ENCODE assay signal across 8 mouse cellular contexts in the genomic region with DNA sequence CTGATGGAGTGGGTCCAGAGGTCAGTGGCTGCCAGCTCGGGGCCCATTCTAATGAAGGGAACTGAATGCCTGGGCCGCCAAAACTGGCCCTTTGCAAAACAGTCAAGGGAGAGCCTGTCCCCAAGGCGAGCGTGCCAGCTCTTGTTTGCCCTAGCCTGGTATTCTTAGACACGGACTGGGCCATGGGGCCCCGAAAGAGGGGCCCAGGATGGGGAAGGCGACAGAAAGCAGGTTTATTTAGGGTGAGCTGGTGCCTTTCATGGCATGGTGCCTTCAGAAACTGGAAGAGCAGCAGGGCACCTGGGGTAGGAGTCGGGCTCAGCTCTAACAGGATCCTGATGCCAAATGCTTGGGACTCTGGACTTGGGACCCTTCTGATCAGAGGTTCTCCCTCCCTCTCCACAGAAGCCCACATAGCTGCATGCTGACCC. TPM values are rescaled to one million over a fixed set of nuclear protein-coding genes. Genes with fewer than 3 reads are reported as not detected.
DNase-seq lines count a peak whose midpoint lies in the region; ATAC-seq and TF ChIP-seq lines count a peak whose summit lies in the region.

No protein-coding gene starts in this region.

- no peak for TF ChIP-seq POLR2A in kidney, adult 2 months (IDR thresholded peaks at IDR 0.05; ENCODE audit: low read depth, low read length)

- H3K9ac ChIP-seq in limb, embryonic 11.5 days (ENCODE audit: low read length), result 0 out of 2 replicates have a peak overlapping the region, but pooled peaks have one; percentile 12

- no peak overlapping the region for H3K4me2 ChIP-seq in limb, embryonic 11.5 days (ENCODE audit: low read depth, severe bottlenecking)

- peaks cover 82% of the 10 kb centered on the region for H3K4me1 ChIP-seq in embryonic facial prominence, embryonic 10.5 days
- peaks cover 51% of the 10 kb centered on the region for H3K4me1 ChIP-seq in kidney, adult 2 months (ENCODE audit: control insufficient read depth, insufficient read depth, low read length)
- peaks cover 43% of the 10 kb centered on the region for H3K4me1 ChIP-seq in limb, embryonic 11.5 days (ENCODE audit: control insufficient read depth, insufficient read depth, low read length)

- peak; percentile 44 for DNase-seq in cerebellum, adult 8-10 months
- no peak for DNase-seq in embryonic facial prominence, embryonic 10.5 days (ENCODE audit: low spot score)
- DNase-seq in kidney, adult 2 months, result peak; percentile 85
- DNase-seq in limb, embryonic 11.5 days (ENCODE audit: low spot score), result no peak
- DNase-seq in natural killer cell, adult 2 months (ENCODE audit: low spot score in 2 of 2), result no peak
- DNase-seq in thymus, postnatal 0 days (ENCODE audit: low spot score), result no peak

- no peaks in the 10 kb centered on the region for H3K9me3 ChIP-seq in embryonic facial prominence, embryonic 10.5 days
- H3K9me3 ChIP-seq in limb, embryonic 11.5 days (ENCODE audit: control insufficient read depth, low read length), result no peaks in the 10 kb centered on the region

- 45% methylated on average over 8 of the region's 8 CpGs for WGBS in embryonic facial prominence, embryonic 10.5 days
- 28% methylated on average over 8 of the region's 8 CpGs for WGBS in kidney, adult 2 months
- 55% methylated on average over 8 of the region's 8 CpGs for WGBS in limb, embryonic 11.5 days

- no peak for ATAC-seq in cerebellum, adult (ENCODE audit: insufficient number of reproducible peaks, low FRiP score, low TSS enrichment)
- no peak for ATAC-seq in limb, embryonic 11.5 days (ENCODE audit: insufficient number of reproducible peaks, low FRiP score, low TSS enrichment, low read depth)
- no peak for ATAC-seq in megakaryocyte-erythroid progenitor cell, adult 5-6 weeks (replicated peaks; ENCODE audit: low FRiP score, low TSS enrichment, poor library complexity, severe bottlenecking)

- H3K36me3 ChIP-seq in embryonic facial prominence, embryonic 10.5 days (replicated peaks), result no peaks in the 10 kb centered on the region
- no peaks in the 10 kb centered on the region for H3K36me3 ChIP-seq in kidney, adult 2 months (ENCODE audit: control insufficient read depth, insufficient read depth, low read length)
- H3K36me3 ChIP-seq in limb, embryonic 11.5 days (ENCODE audit: control insufficient read depth, insufficient read depth, low read length), result no peaks in the 10 kb centered on the region

- H3K27ac ChIP-seq in embryonic facial prominence, embryonic 10.5 days (replicated peaks), result peak overlapping the region; percentile 80
- H3K27ac ChIP-seq in kidney, adult 2 months (ENCODE audit: insufficient read depth, low read depth, low read length), result peak overlapping the region; percentile 98
- H3K27ac ChIP-seq in limb, embryonic 11.5 days (replicated peaks; ENCODE audit: low read depth, low read length), result no peak overlapping the region

- peaks cover 24% of the 10 kb centered on the region for H3K27me3 ChIP-seq in embryonic facial prominence, embryonic 10.5 days (replicated peaks; ENCODE audit: low read depth, poor library complexity, severe bottlenecking)
- H3K27me3 ChIP-seq in kidney, adult 2 months (replicated peaks; ENCODE audit: control insufficient read depth, insufficient read depth, low read length), result no peaks in the 10 kb centered on the region
- H3K27me3 ChIP-seq in limb, embryonic 11.5 days (ENCODE audit: control insufficient read depth, insufficient read depth, low read length), result 0 out of 2 replicates have a peak, but pooled peaks cover 3% of the 10 kb centered on the region

- peak overlapping the region; percentile 8; the same call in 1 of the 2 replicates for H3K4me3 ChIP-seq in embryonic facial prominence, embryonic 10.5 days
- H3K4me3 ChIP-seq in kidney, adult 2 months (ENCODE audit: insufficient read depth, low read depth, low read length), result no peak overlapping the region
- H3K4me3 ChIP-seq in limb, embryonic 11.5 days (ENCODE audit: low read depth, low read length), result no peak overlapping the region

- no peak for TF ChIP-seq CTCF in kidney, adult 2 months (conservative IDR thresholded peaks at IDR 0.05; ENCODE audit: insufficient read depth, insufficient read length, low read depth, low read length)

RNA-seq across cellular contexts. Expression of a gene that starts 56.1 kb away (rescaled TPM):
- 15.8 and 16.3 TPM in 2 replicates for polyA plus RNA-seq in embryonic facial prominence, embryonic 10.5 days (2016; fragmentation: Nextera tagmentation; extraction: Ambion mirVana)
- 40.8 and 48.0 TPM in 2 replicates for polyA plus RNA-seq in kidney, adult 2 months (2012; rRNA removed)
- polyA plus RNA-seq in limb, embryonic 11.5 days (2014; fragmentation: Nextera tagmentation; extraction: Ambion mirVana), result 10.7 and 12.2 TPM in 2 replicates
- 0.17 and 0.35 TPM in 2 replicates for total RNA-seq in megakaryocyte-erythroid progenitor cell, adult 5-6 weeks (2014; fragmentation: Nextera tagmentation)
- 0.65 and 1.1 TPM in 2 replicates for total RNA-seq in megakaryocyte-erythroid progenitor cell, adult 5-6 weeks (2017)
- 8.4 and 8.6 TPM in 2 replicates for polyA plus RNA-seq in thymus, postnatal 0 days (2015; fragmentation: Nextera tagmentation; extraction: Ambion mirVana)

Comparison
In these comparisons a context has a peak if more than half of its experiments do, and no peak if none do; other contexts are left out.
1. DNase-seq: peak in cerebellum, adult 8-10 months (single experiment) and kidney, adult 2 months (single experiment); none in embryonic facial prominence, embryonic 10.5 days (single experiment), limb, embryonic 11.5 days (single experiment), natural killer cell, adult 2 months (0 of 2) and thymus, postnatal 0 days (single experiment).